Mouse (Mus musculus) E14TG2a.4 (cell line): ENCODE measurements at regions not wholly inside any gene's neighbourhood (a gene's known extent, or its start where the extent isn't known, plus 50 kb on each side); places are given as distances from the start of the nearest gene placed in this dataset.

Experiments
- H3K27me3 ChIP-seq: 2 replicates; pipeline ENCODE4 v1.6.1; 2014; ENCODE audit warnings: low read length, control low read depth; ENCODE audit not compliant: insufficient read depth
- H3K36me3 ChIP-seq: 2 replicates; pipeline ENCODE4 v1.6.1; 2014; ENCODE audit warnings: low read length, control low read depth; ENCODE audit not compliant: insufficient read depth
- H3K4me1 ChIP-seq: replicated peaks from 2 replicates; pipeline ENCODE4 v1.6.1; 2014; ENCODE audit warnings: low read depth, low read length, control low read depth
- H3K4me3 ChIP-seq: replicated peaks from 2 replicates; pipeline ENCODE4 v1.5.1; 2014; ENCODE audit warnings: mild to moderate bottlenecking, low read length
- H3K9me3 ChIP-seq: 2 replicates; pipeline ENCODE4 v1.6.1; 2014; ENCODE audit warnings: low read length, control low read depth
- CTCF ChIP-seq: conservative IDR thresholded peaks from 2 replicates; pipeline ENCODE4 v1.5.1; 2014; ENCODE audit warnings: low read length
- NANOG ChIP-seq: IDR thresholded peaks from 2 replicates; pipeline ENCODE4 v1.6.1; 2014; ENCODE audit warnings: borderline replicate concordance, low read length, mixed read lengths
- POU5F1 ChIP-seq: IDR thresholded peaks from 2 replicates; pipeline ENCODE4 v1.6.1; 2014; ENCODE audit warnings: low read length, borderline replicate concordance

DNA sequence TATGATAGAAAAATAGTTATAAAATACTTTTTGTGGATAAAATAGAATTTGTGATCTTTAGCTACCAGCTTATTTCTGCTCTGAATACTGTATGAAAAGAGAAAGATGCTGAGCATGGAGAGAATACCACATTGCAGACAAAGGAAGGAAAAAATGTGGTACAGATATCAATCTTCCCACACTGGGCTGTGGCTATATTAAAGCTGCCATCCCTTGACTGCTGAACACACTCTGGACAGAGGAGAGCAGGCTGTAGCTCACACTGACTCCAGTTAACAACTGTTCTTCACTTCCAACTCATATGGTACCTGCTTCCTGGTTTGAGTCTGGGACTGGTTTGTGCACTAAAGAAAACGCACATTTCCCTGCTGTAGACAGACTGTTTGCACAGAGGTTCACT, 76.7 kb upstream of the Try4 start:
- no peaks in the 10 kb centered on the region for H3K4me1 ChIP-seq
- no peak for TF ChIP-seq POU5F1
- TF ChIP-seq NANOG, result no peak
- no peak for TF ChIP-seq CTCF
- H3K9me3 ChIP-seq, result no peaks in the 10 kb centered on the region
- H3K27me3 ChIP-seq, result no peaks in the 10 kb centered on the region
- no peaks in the 10 kb centered on the region for H3K36me3 ChIP-seq
- H3K4me3 ChIP-seq, result no peak overlapping the region

DNA sequence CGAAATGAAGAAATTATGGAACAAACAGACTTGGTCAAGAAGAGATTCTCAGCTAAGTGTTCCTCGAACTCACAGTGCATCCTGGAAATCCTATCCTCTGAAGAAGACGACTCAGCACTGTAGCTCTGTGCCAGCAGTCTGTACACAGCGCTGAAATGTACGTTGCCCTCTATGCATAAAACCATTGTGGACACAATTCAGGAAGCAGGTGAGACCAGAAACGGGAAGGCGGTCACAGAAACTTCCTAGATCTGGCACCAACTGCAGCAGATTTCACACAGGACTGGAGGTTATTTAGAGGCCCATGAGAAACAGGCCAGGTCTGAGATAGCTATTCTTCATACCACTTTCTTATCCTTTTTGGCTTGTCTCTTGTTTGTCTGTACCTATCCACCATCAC, 83.7 kb upstream of the Try4 start:
- no peak for TF ChIP-seq POU5F1
- no peak for TF ChIP-seq CTCF
- no peak for TF ChIP-seq NANOG
- H3K36me3 ChIP-seq, result no peaks in the 10 kb centered on the region

DNA sequence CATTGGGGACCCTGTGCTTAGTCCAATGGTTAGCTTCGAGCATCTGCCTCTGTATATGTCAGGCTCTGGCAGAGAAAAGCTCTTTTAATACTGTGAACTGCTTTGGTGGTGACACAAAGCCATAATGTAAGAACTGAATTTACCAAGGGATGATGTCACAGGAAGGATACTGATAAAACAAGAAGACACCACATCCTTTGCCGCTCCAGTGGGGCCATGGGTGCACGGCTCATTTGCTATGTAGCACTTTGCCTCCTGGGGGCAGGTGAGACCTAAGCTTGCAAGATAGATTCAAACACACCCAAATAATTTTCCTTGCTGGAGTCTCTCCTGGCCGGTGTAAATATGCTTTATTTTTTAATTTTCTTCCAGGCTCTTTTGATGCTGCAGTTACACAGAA, 86.2 kb upstream of the Try4 start:
- Histone ChIP-seq H3K27me3 (no peaks in the 10 kb centered on the region), H3K4me3 (no peak overlapping the region), H3K36me3 (no peaks in the 10 kb centered on the region), H3K4me1 (no peaks in the 10 kb centered on the region), H3K9me3 (no peaks in the 10 kb centered on the region)
- TF ChIP-seq POU5F1, result no peak

More for the DNA sequence above, 83.7 kb upstream of the Try4 start:
- H3K4me3 ChIP-seq, result no peak overlapping the region
- H3K9me3 ChIP-seq, result no peaks in the 10 kb centered on the region
- H3K4me1 ChIP-seq, result no peaks in the 10 kb centered on the region
- H3K27me3 ChIP-seq, result no peaks in the 10 kb centered on the region

DNA sequence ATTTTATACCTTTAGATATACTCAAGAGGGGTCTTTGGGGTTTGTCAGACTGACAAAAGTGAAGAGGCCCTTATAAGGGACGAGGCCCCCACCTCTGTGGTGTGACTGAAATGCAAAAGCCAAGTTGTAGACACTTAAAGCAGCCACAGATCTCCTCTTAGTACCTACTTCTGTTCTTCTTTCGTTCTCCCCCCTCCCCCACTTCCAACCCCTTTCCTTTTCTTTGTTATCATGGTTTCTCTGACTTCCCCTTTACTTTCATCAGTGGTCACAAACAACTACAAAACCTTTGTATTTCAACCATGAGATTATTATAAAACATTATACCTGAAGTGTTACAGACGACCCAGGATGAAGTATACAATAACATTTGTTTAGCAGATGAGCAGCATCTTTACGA, 96.2 kb upstream of the Try4 start:
- no peaks in the 10 kb centered on the region for H3K4me1 ChIP-seq
- H3K36me3 ChIP-seq, result no peaks in the 10 kb centered on the region
- no peaks in the 10 kb centered on the region for H3K27me3 ChIP-seq
- TF ChIP-seq NANOG (no peak), CTCF (no peak), POU5F1 (no peak)
- no peak overlapping the region for H3K4me3 ChIP-seq
- H3K9me3 ChIP-seq, result no peaks in the 10 kb centered on the region

DNA sequence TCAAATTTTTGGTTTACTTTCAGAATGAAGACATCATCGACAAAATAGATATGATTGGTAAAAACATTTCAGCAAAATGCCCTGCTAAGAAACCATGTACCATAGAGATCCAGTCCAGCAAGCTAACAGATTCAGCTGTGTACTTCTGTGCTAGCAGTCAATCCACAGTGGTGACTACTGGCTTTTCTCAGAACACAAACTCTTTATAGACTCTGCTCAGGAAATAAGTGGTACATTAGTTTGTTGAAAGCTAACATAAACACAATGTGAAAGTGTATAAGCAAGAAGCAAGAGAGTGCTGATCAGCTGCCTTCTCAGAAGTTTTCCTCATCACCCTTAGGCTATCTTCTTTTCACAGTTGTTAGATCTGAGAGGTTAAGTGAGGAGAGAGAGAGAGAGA, 99.2 kb upstream of the Try4 start:
- Histone ChIP-seq H3K9me3 (no peaks in the 10 kb centered on the region), H3K4me3 (no peak overlapping the region)
- no peak for TF ChIP-seq CTCF

DNA sequence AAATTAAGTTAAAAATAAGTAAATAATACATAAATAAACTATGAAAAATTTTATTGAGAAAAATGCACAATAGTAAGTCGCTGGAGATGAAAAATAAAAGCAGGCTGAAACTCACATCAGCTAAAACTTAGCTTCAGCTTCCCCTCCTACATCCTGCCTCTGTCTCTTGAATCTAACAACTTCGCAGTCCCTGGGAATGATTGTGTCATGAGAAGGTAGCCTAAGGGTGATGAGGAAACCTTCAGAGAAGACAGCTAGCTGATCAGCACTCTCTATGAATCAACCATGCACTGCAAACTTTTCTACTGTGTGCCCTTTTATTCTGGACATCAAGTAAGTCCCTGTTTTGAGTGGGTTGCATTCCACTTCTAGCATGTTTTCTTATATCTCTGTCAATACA, 99.8 kb upstream of the Try4 start:
- no peaks in the 10 kb centered on the region for H3K27me3 ChIP-seq
- no peaks in the 10 kb centered on the region for H3K4me1 ChIP-seq
- no peaks in the 10 kb centered on the region for H3K9me3 ChIP-seq
- no peak overlapping the region for H3K4me3 ChIP-seq
- no peaks in the 10 kb centered on the region for H3K36me3 ChIP-seq
- TF ChIP-seq POU5F1 (no peak), NANOG (no peak), CTCF (no peak)

More for the DNA sequence above, 99.2 kb upstream of the Try4 start:
- Histone ChIP-seq H3K36me3 (no peaks in the 10 kb centered on the region), H3K4me1 (no peaks in the 10 kb centered on the region), H3K27me3 (no peaks in the 10 kb centered on the region)

DNA sequence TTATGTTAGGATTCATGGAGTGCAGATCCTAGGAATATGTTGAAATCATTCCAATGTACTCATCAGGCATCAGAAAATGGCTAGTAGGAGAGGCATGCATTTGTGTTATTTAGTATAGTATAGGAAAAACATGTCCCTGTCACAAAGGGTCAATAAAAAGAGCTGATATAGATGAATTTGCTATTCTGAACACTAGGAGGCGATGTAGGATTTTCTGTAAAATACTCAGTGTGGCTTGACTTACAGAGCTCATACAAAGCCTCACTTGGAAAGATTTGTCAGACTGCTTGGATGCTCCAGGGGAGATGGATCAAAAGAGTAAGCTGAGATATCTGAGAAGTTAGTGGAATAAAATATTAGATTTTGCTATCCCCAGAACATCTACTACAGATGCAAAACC, 107.6 kb upstream of the Try4 start:
- Histone ChIP-seq H3K4me1 (no peaks in the 10 kb centered on the region), H3K36me3 (no peaks in the 10 kb centered on the region), H3K9me3 (no peaks in the 10 kb centered on the region), H3K27me3 (no peaks in the 10 kb centered on the region), H3K4me3 (no peak overlapping the region)
- TF ChIP-seq CTCF (peak; percentile 53), POU5F1 (no peak)

DNA sequence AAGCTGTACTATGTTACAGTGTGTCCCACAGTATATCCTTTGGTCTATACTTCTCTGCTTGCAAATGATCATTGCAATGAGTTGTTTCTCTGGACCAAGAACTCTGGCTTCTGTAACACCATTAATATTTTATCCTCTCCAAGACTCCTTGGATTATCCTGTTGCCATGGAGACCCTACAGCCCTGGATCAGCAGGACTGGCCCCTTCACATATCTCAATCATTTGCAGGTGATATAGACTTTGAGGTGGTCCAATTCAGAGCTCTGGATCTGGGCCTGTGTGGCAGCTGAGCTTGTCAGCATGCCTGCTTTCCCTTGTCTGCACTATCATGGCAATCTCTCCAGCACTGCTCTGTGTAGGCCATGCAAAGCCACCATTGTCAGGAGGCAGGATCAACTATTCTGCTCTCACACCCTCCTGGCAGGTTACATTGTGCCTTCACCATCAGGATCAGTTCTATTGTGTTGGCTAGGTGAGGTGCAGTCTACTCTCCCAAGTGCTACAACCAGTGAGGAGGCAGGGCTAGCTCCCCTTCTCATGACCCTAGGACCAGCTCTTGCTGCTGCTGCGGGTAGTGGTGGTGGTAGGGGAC, 110.2 kb upstream of the Try4 start:
- Histone ChIP-seq H3K4me1 (no peaks in the 10 kb centered on the region), H3K27me3 (no peaks in the 10 kb centered on the region), H3K4me3 (no peak overlapping the region), H3K9me3 (no peaks in the 10 kb centered on the region), H3K36me3 (no peaks in the 10 kb centered on the region)
- TF ChIP-seq NANOG (no peak), POU5F1 (no peak)

DNA sequence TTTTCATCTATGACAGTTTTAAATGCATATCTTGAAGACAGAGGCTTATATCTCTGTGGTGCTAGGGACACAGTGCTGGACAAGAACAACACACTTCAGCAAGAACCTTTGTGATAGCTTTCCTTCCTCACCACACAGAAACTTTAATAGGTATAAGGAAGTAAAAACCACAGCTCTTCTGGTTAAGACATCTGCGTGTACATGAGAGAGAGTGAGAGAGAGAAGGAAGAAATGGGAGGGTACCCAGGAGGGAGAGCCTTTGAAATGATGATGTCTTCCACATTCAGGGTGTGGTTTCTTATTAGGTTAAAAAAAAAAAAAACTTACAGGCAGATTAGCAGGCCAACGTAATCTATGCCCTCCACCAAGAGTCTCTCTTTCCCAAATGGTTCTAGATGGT, 113.2 kb upstream of the Try4 start:
- H3K4me1 ChIP-seq, result no peaks in the 10 kb centered on the region
- H3K27me3 ChIP-seq, result no peaks in the 10 kb centered on the region
- no peaks in the 10 kb centered on the region for H3K9me3 ChIP-seq
- no peak for TF ChIP-seq NANOG
- no peak for TF ChIP-seq CTCF
- TF ChIP-seq POU5F1, result no peak
- no peak overlapping the region for H3K4me3 ChIP-seq
- H3K36me3 ChIP-seq, result no peaks in the 10 kb centered on the region
